Mouse (Mus musculus) midbrain, embryonic 14.5 days (tissue): Measurements from ENCODE around the gene Grk6. TPM values are rescaled to one million over a fixed set of nuclear protein-coding genes. Genes with fewer than 3 reads are reported as not detected.

Experiments
- ATAC-seq: fragments of 200-750 bp; cut with Nextera tagmentation; 2 replicates; pipeline ENCODE4 v1.8.0; 2017; ENCODE audit warnings: moderate number of reproducible peaks, moderate library complexity; ENCODE audit not compliant: low FRiP score, low TSS enrichment
- DNase-seq: peaks from one replicate; pipeline ENCODE4 v3.0.0-alpha.2; 2015
- H3K27ac ChIP-seq: fragments of 300-500 bp; sonication (generic); replicated peaks from 2 replicates; pipeline ENCODE4 v1.5.1; 2014; ENCODE audit warnings: mild to moderate bottlenecking, low read depth, low read length, moderate library complexity
- H3K27me3 ChIP-seq: fragments of 300-500 bp; sonication (generic); 2 replicates; pipeline ENCODE4 v1.6.1; 2014; ENCODE audit warnings: low read length, control low read depth, mixed read lengths; ENCODE audit not compliant: control insufficient read depth, insufficient read depth
- H3K36me3 ChIP-seq: fragments of 300-500 bp; sonication (generic); 2 replicates; pipeline ENCODE4 v1.6.1; 2014; ENCODE audit warnings: low read length, control low read depth; ENCODE audit not compliant: control insufficient read depth, insufficient read depth
- H3K4me1 ChIP-seq: fragments of 300-500 bp; sonication (generic); 2 replicates; pipeline ENCODE4 v1.6.1; 2014; ENCODE audit warnings: mild to moderate bottlenecking, antibody characterized with exemption, low read length, control low read depth; ENCODE audit not compliant: control insufficient read depth, insufficient read depth
- H3K4me2 ChIP-seq: fragments of 300-500 bp; sonication (generic); 2 replicates; pipeline ENCODE4 v1.6.1; 2014; ENCODE audit warnings: mild to moderate bottlenecking, low read length, moderate library complexity
- H3K4me3 ChIP-seq: fragments of 300-500 bp; sonication (generic); replicated peaks from 2 replicates; pipeline ENCODE4 v1.5.1; 2014; ENCODE audit warnings: low read depth, low read length
- H3K9ac ChIP-seq: fragments of 300-500 bp; sonication (generic); replicated peaks from 2 replicates; pipeline ENCODE4 v1.6.1; 2014; ENCODE audit warnings: mild to moderate bottlenecking, low read length, moderate library complexity
- H3K9me3 ChIP-seq: fragments of 300-500 bp; sonication (generic); 2 replicates; pipeline ENCODE4 v1.6.1; 2016; ENCODE audit warnings: low read length, control low read depth, mixed read lengths; ENCODE audit not compliant: control insufficient read depth
- WGBS: fragments of 180-500 bp; shearing (Covaris S2); extraction: QIAGEN DNeasy Blood & Tissue Kit; methylation state at CpG from one replicate; pipeline ENCODE4 v1.1.7; 2014; 5-methylcytosine and 5-hydroxymethylcytosine counted together
- microRNA-seq: library from miRNA; unstranded; fragments of <30 nt; microRNA quantifications from one replicate; pipeline ENCODE4, GENCODE M21; 2016
- polyA plus RNA-seq: library from polyadenylated mRNA; unstranded; fragments of >200 nt; fragmentation: Nextera tagmentation; extraction: Ambion mirVana; gene quantifications from 2 replicates; pipeline ENCODE4 v1.2.1, GENCODE M21; 2014

The Grk6 gene
- polyA plus RNA-seq, 1 experiment from 2014 or later, result 44.0 TPM

DNA sequence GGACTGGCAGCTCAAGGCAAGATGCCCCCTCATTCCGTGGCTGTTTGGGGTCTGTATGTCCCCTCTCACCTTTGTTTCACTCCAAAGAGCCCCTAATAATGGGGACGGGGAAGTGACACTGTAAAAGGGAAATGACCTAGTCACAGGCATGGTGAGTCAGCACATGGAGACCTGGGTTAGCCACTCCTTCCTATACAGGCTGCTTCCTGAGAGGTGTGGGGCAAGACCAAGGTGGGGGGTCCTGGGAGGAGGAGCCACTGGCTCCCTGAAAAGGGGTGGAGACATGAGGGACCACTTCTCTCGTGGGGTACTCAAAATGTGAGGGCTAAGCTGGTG lies 65.4 kb downstream of the Grk6 start:
- Histone ChIP-seq H3K9me3 (no peaks in the 10 kb centered on the region), H3K36me3 (peaks cover 43% of the 10 kb centered on the region), H3K27me3 (no peaks in the 10 kb centered on the region), H3K4me2 (no peak overlapping the region), H3K9ac (no peak overlapping the region), H3K27ac (peak overlapping the region; percentile 43; the same call in 1 of the 2 replicates), H3K4me3 (no peak overlapping the region), H3K4me1 (peaks cover 23% of the 10 kb centered on the region)
- DNase-seq (no peak), ATAC-seq (0 out of 2 replicates have a peak, but pooled peaks have one; percentile 2)
- WGBS, result 54% methylated on average over 3 of the region's 3 CpGs

Small RNA genes lying within 50 kb of the gene (microRNA-seq; reads per million reads assigned to microRNA genes)
- gene Mir6943, result not detected
- 88.6 reads per million, percentile 54 among the genes with 10 or more reads in this experiment for gene Mir6944
- 1.3 reads per million for gene Mir6945

Other genes starting within 250 kb of the Grk6 start
- 72.6 and 76.6 TPM in 2 replicates for gene Nsd1, start 235.3 kb upstream of the Grk6 start, polyA plus RNA-seq
- gene Prelid1, start 124.6 kb upstream of the Grk6 start, polyA plus RNA-seq, result 325 and 336 TPM in 2 replicates
- 108 and 114 TPM in 2 replicates for gene Rab24, start 123.1 kb upstream of the Grk6 start, polyA plus RNA-seq
- 9.9 and 12.1 TPM in 2 replicates for gene Mxd3, start 115.2 kb upstream of the Grk6 start, polyA plus RNA-seq
- gene Lman2, start 82.3 kb upstream of the Grk6 start, polyA plus RNA-seq, result 37.5 and 51.8 TPM in 2 replicates
- 0.30 and 0.33 TPM in 2 replicates for gene Rgs14, start 75.3 kb upstream of the Grk6 start, polyA plus RNA-seq
- gene Slc34a1, start 46.9 kb upstream of the Grk6 start, polyA plus RNA-seq, result not detected in 2 replicates
- gene Pfn3, start 29.8 kb upstream of the Grk6 start, polyA plus RNA-seq, result 0.59 TPM in 1 of 2 replicates, not detected in the other
- not detected in 2 replicates for gene F12, start 18.3 kb upstream of the Grk6 start, polyA plus RNA-seq
- gene Prr7, start 19.2 kb downstream of the Grk6 start, polyA plus RNA-seq, result 7.0 and 34.3 TPM in 2 replicates
- gene Dbn1, start 43.0 kb downstream of the Grk6 start, polyA plus RNA-seq, result 509 and 557 TPM in 2 replicates
- 126 and 154 TPM in 2 replicates for gene Pdlim7, start 68.6 kb downstream of the Grk6 start, polyA plus RNA-seq
- gene Dok3, start 84.2 kb downstream of the Grk6 start, polyA plus RNA-seq, result 3.4 and 4.0 TPM in 2 replicates
- 56.2 and 57.6 TPM in 2 replicates for gene Ddx41, start 91.6 kb downstream of the Grk6 start, polyA plus RNA-seq
- gene Fam193b, start 126.0 kb downstream of the Grk6 start, polyA plus RNA-seq, result 50.0 and 57.6 TPM in 2 replicates
- gene Tmed9, start 128.7 kb downstream of the Grk6 start, polyA plus RNA-seq, result 61.3 and 126 TPM in 2 replicates
- gene B4galt7, start 154.8 kb downstream of the Grk6 start, polyA plus RNA-seq, result 24.5 and 28.8 TPM in 2 replicates
- 99.3 and 104 TPM in 2 replicates for gene Caml, start 177.9 kb downstream of the Grk6 start, polyA plus RNA-seq
- 29.3 and 32.1 TPM in 2 replicates for gene Ddx46, start 190.0 kb downstream of the Grk6 start, polyA plus RNA-seq
- 78.7 and 98.2 TPM in 2 replicates for gene B230219D22Rik, start 248.1 kb downstream of the Grk6 start, polyA plus RNA-seq